Mouse (Mus musculus): ENCODE results near the gene Dlx4. TPM values are rescaled to one million over a fixed set of nuclear protein-coding genes. Genes with fewer than 3 reads are reported as not detected.
A peak's percentile ranks its signal among the peaks of the same experiment; 100 is the strongest.

Dlx4 gene
- total RNA-seq, 2 experiments from 2014 or later: not detected

GRCm38 (mm10) chr11:95143663-95144062, 2.4 kb downstream of the Dlx4 start:
- no peak for ATAC-seq (replicated peaks; ENCODE audit: poor library complexity)

- peak; percentile 63 for ATAC-seq (replicated peaks; ENCODE audit: poor library complexity)
Measured at GRCm38 (mm10) chr11:95142980-95143575, 3.0 kb downstream of the Dlx4 start.

DNA sequence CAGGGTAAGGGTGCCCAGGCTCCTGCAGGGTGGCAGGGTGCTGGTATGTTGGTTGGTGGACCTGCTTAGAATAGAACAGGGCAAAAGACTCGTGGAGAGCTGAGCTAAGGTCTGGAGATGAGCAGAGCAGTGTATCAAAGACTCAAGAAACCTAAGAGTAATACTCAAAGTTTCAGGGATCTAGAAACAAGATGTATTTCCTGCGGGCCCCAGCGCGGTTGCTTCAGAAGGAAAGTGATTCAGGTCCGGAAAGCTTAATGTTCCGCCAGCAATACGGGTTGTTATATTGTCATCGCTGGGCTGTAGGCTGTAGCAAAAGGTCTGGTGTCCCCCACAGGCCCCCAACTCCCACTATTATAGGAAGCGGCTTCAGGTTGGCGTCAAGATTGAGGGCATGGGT, 3.8 kb downstream of the Dlx4 start:
- no peak for ATAC-seq (replicated peaks; ENCODE audit: poor library complexity)

GRCm38 (mm10) chr11:95139871-95140270, 6.2 kb downstream of the Dlx4 start:
- no peak for ATAC-seq (replicated peaks; ENCODE audit: poor library complexity)

DNA sequence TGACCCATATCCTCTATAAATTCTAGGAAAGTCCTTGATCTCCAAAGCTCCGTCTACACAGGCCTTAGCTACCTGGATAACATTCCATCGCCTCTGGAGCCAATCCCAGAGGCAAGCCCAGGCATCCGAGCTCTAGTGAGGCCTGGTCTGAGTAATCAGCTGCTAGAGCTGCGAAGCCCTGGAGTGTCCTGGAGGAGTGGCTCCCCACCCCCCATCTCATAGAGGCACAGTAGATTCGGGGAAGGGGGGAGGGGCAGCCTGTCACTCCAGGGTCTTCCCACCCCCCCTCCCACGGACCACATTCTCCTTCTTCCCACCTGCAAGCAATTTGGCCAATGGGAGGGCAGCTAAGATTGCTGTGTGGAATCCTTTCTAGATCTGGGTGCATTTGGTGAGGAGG, 8.8 kb downstream of the Dlx4 start:
- no peak for ATAC-seq (replicated peaks; ENCODE audit: poor library complexity)

DNA sequence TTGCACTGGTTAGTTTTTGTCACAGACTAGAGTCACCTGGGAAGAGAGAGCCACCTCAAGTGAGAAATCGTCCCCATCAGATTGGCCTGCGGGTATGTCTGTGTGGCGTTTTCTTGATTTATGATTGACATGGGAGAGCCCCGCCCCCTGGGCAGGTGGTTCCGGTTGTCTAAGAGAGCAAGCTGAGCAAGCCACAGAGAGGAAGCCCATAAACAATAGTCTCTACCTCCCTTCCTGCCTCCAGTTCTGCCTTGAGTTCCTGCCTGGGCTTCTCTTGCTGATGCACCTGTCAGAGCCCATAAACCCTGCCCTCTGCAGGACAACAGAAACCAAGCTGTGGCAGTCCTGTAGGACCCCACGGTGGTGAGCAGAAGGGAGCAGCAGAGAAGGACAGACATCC, 12.7 kb downstream of the Dlx4 start:
- peak; percentile 57; the same call in 1 of the 2 replicates for ATAC-seq (replicated peaks; ENCODE audit: poor library complexity)

GRCm38 (mm10) chr11:95130668-95131252, 15.3 kb downstream of the Dlx4 start:
- no peak for ATAC-seq (replicated peaks; ENCODE audit: poor library complexity)

GRCm38 (mm10) chr11:95128359-95128758, 17.7 kb downstream of the Dlx4 start:
- ATAC-seq (replicated peaks; ENCODE audit: poor library complexity): no peak

DNA sequence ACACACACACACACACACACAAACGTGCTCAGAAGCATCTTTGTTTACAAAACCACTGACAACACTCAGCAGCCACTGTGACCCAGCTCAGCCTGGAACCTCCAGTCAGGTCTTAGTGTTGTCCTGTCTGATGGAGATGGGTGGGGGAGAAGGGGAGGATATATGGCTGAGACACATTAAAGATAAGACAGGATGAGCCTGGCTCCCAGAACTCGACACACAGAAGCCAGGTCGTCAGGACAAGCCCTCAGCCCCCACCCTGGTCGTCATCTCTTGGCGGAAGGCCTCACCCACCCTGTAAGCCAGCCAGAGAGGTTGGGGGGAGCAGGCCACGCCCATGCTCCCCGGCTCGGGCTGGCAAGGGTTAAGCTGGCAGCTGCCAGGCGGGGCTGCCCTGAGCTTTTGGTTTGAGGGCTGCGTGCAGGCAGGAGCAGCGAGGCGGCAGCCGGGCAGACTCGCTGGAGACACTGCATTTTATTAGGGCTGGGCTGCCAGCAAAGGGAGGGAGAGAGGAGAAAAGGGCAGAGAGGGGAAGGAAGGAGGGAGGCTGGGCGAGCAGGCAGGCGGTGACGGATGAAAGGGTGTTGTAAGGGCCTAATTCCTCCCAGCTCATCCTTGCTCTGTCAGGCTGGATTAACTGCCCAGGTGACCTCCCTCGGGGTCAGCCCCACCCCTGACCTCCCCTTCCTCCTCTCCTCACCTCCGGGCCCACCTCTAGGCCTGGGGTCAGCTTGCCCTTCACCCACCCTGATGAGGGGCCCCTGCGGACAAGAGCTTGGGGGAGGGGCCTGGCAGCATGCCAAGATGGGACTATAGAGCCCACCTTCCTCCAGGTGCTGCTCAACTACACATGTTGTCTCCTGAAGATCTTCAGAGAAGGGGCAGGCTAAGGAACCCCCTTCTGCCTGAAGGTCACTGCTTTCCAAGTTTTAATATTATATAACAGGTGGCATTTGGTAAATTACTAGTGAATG, 19.5 kb downstream of the Dlx4 start:
- peak; percentile 46 for ATAC-seq (replicated peaks; ENCODE audit: poor library complexity)

- ATAC-seq (replicated peaks; ENCODE audit: poor library complexity): no peak
Measured at GRCm38 (mm10) chr11:95125366-95125948, 20.6 kb downstream of the Dlx4 start.

- no peak for ATAC-seq (replicated peaks; ENCODE audit: poor library complexity)
Measured at GRCm38 (mm10) chr11:95122100-95122489, 24.0 kb downstream of the Dlx4 start.

DNA sequence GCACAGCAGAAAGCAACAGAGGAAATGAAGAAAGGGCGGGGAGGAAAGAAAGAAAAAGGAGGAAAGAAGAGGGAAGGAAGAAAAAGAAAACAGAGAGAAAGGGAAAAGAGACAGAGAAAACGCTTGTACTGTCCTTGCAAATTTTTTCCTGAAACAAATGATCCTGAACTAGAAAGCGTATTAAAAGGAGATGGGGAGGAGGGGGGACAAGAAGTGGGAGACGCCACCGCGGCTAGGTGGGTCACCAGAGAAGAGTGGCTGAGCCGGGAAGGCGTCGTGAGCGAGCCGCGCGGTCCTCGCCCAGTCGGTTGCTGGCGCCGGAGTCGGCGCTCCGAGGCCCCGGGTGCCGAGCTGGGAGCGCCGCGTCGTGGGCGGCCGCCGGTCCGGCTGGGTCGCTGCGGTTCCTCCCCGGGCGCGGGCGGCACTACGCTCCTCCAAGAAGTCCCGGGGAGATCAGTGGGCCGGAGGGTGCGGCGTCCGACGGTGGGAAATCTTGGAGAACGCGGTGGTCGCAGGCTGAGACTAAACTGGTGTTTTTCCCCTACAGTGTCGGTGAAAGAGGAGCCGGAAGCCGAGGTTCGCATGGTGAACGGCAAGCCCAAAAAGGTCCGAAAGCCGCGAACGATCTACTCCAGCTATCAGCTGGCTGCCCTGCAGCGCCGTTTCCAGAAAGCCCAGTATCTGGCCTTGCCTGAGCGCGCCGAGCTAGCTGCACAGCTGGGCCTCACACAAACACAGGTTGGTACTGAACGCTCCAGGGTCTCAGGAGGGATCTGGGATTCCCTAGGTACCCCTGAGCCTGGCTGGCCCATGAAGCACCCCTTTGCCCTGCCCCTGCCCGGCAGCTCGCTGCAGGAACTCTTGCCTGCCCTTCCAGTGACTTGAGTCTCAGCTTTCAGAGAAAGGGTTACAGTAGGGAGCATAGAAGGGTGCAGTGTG, 24.6 kb downstream of the Dlx4 start:
- no peak for ATAC-seq (replicated peaks; ENCODE audit: poor library complexity)

- ATAC-seq (replicated peaks; ENCODE audit: poor library complexity): no peak
Measured at GRCm38 (mm10) chr11:95120633-95121020, 25.4 kb downstream of the Dlx4 start.

DNA sequence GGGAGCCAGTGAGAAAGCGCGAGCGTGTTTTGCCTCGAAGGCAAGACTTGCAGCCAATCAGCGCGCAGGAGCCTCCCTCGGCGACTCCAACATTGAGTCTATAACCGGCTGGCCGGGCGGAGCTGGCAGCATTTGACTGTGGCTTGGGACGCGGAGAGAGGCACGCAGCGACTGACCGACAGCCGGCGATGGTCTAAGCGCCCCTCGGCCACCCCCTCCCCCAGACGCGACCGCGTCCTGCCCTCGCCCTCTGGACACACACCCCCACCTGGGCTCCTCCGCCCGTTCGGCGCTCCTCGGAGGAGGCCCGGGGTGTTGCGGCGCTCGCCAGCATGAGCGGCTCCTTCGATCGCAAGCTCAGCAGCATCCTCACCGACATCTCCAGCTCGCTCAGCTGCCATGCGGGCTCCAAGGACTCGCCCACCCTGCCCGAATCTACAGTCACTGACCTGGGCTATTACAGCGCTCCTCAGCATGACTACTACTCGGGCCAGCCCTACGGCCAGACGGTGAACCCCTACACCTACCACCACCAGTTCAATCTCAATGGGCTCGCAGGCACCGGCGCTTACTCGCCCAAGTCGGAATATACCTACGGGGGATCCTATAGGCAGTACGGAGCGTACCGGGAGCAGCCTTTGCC, 26.0 kb downstream of the Dlx4 start, which contains the start of gene Dlx3:
Gene Dlx3 (plus strand): TSS at position 130 of the 643 bp plus-strand sequence.
- no peak for ATAC-seq (replicated peaks; ENCODE audit: poor library complexity)

DNA sequence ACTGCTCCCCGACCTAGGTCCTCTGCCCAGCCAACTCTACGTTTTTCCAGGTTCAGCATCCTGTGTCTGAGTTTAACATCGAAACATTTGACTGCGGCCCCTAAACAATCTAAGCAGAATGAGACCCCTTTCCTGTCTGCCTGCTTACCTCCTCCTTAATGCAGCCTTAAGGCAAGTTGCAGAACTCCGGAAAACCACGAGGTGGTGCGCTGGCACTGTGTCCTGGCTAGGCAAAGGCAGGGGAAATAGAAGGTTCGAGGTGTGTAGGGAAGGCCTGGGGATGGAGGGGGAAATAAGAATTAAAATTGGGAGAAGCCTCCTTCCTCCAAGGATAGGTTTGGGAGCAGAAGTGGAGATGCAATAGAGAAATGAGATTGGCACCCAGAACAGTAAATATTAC, 27.6 kb downstream of the Dlx4 start:
- peak; percentile 71 for ATAC-seq (replicated peaks; ENCODE audit: poor library complexity)

DNA sequence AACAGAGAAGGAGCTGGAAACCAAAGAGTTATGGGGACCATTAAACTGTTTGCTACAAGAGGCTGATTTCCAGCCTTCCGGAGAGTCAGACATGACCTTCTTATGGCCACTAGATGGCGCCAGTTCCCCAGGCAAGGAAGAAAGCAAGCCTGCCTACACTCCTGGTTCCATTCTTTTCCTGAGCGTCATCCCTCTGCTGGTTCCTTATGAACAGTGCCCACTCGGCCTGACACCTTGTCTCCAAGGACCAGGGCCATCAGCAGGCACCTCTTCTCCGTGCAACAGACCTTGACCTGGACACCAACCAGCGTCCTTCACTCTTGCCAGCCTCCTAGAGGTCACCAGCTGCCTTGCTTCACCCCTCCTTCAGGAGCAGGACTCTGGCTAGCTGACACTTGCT, 29.0 kb downstream of the Dlx4 start:
- ATAC-seq (replicated peaks; ENCODE audit: poor library complexity): peak; percentile 78

DNA sequence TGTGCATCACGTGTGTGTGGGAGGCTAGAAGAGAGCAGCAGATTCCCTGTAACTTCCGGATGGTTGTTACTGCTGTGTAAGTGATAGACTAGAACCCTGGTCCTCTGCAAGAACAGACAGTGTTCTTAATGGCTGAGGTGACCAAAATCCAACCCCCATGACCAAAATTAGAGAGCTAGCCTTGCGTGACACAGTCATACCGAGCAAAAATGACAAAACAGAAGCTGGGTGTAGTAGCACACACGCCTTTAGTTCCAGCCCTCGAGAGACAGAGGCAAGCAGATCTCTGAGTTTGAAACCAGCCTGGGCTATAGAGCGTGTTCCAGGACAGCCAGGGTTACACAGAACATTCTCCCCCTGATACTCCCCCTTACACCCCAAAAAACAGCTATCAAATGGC, 36.0 kb downstream of the Dlx4 start:
- ATAC-seq (replicated peaks; ENCODE audit: poor library complexity): no peak

GRCm38 (mm10) chr11:95109000-95109399, 37.1 kb downstream of the Dlx4 start:
- no peak for ATAC-seq (replicated peaks; ENCODE audit: poor library complexity)

DNA sequence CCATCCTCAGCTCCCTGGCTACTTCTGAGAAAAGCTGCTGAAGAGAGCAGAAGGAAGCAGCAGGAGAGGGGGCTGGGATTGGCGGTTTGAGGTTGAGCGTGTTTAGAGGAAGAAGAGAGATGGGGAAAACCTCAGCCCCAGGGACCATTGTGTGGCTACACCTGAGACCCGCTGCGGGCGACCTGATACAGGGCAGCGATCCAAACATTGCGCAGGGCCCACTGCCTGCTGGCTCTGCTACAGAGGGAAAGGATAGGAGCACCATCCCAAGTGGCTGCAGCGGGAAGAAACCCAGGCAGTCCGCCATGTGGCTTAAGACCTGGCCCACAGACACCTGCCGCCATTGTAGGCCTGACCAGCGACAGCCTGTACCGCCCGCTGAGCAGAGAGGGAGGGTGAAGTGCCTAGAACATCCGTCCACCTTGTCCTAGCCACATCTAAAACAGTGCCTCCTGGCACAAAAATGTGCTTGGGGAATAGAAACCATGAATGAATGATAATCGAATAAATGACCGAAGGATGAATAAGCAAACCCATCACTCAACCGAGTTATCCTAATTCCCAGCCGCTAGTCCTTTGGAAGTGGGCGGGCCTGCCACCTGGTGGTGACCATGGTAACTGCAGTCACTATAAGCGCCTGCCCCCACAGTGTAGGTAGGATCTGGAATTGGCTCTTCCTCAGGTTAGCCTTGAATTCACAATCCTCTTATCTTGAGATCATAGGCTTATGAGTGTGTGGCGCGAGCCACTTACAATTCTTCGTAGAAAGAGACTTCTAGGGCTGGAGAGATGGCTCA, 39.4 kb downstream of the Dlx4 start:
- ATAC-seq (replicated peaks; ENCODE audit: poor library complexity): peak; percentile 86
